Mouse (Mus musculus) layer of hippocampus, adult 2 months (tissue): ENCODE measurements around the gene Pdcd7. TPM values are rescaled to one million over a fixed set of nuclear protein-coding genes. Genes with fewer than 3 reads are reported as not detected.

ENCODE experiments used
- DNase-seq, 2 experiments: peaks; one replicate each; pipeline ENCODE4 v3.0.0; 2022; ENCODE audit warnings: low spot score in 2 of 2
- H3K27ac ChIP-seq: fragments of 200-600 bp; 2 replicates; pipeline ENCODE4 v1.8.1; 2022
- H3K4me3 ChIP-seq: fragments of 200-600 bp; 2 replicates; pipeline ENCODE4 v1.8.1; 2022; ENCODE audit warnings: mild to moderate bottlenecking
- CTCF ChIP-seq: fragments of 200-600 bp; conservative IDR thresholded peaks from 2 replicates; pipeline ENCODE4 v1.8.1; 2022; ENCODE audit warnings: antibody characterized with exemption, mild to moderate bottlenecking, moderate library complexity
- total RNA-seq, 2 experiments: library from RNA; stranded (reverse); gene quantifications; 2 replicates each; pipeline ENCODE4 v1.2.3; 2021

Gene Pdcd7
- total RNA-seq, 2 experiments from 2014 or later: 29.2 to 30.8 TPM

- H3K27ac ChIP-seq: no peak overlapping the region
- TF ChIP-seq CTCF: no peak
- H3K4me3 ChIP-seq: no peak overlapping the region
- DNase-seq: no peak
Observed at GRCm38 (mm10) chr9:65365721-65366120, 19.8 kb downstream of the Pdcd7 start.

- TF ChIP-seq CTCF: no peak
- DNase-seq: no peak
- Histone ChIP-seq H3K27ac (no peak overlapping the region), H3K4me3 (no peak overlapping the region)
Observed at GRCm38 (mm10) chr9:65371756-65372155, 25.9 kb downstream of the Pdcd7 start.

GRCm38 (mm10) chr9:65372449-65372848 lies 26.5 kb downstream of the Pdcd7 start:
- TF ChIP-seq CTCF: peak; percentile 79
- peak in 1 of 2 experiments; percentile 30 for DNase-seq
- Histone ChIP-seq H3K4me3 (no peak overlapping the region), H3K27ac (no peak overlapping the region)

GRCm38 (mm10) chr9:65374468-65375162 lies 28.7 kb downstream of the Pdcd7 start:
- H3K4me3 ChIP-seq: no peak overlapping the region
- TF ChIP-seq CTCF: no peak
- no peak for DNase-seq
- H3K27ac ChIP-seq: peak overlapping the region; percentile 60; the same call in 1 of the 2 replicates

- peak overlapping the region; percentile 60; the same call in 1 of the 2 replicates for H3K27ac ChIP-seq
- H3K4me3 ChIP-seq: no peak overlapping the region
Observed at GRCm38 (mm10) chr9:65375163-65375934, 29.4 kb downstream of the Pdcd7 start.

GRCm38 (mm10) chr9:65381017-65381590 lies 35.2 kb downstream of the Pdcd7 start:
- H3K4me3 ChIP-seq: no peak overlapping the region
- no peak for DNase-seq

More at GRCm38 (mm10) chr9:65375163-65375934, 29.4 kb downstream of the Pdcd7 start:
- TF ChIP-seq CTCF: no peak
- DNase-seq: peak; percentile 54 to 75

GRCm38 (mm10) chr9:65382031-65382750 lies 36.3 kb downstream of the Pdcd7 start:
- Histone ChIP-seq H3K27ac (no peak overlapping the region), H3K4me3 (no peak overlapping the region)
- no peak for TF ChIP-seq CTCF
- DNase-seq: no peak

More at GRCm38 (mm10) chr9:65381017-65381590, 35.2 kb downstream of the Pdcd7 start:
- no peak for TF ChIP-seq CTCF
- no peak overlapping the region for H3K27ac ChIP-seq

- Histone ChIP-seq H3K27ac (no peak overlapping the region), H3K4me3 (no peak overlapping the region)
- no peak for TF ChIP-seq CTCF
- no peak for DNase-seq
Observed at GRCm38 (mm10) chr9:65382751-65383097, 36.8 kb downstream of the Pdcd7 start.

- no peak overlapping the region for H3K27ac ChIP-seq
- no peak for TF ChIP-seq CTCF
- H3K4me3 ChIP-seq: no peak overlapping the region
- DNase-seq: no peak
Observed at GRCm38 (mm10) chr9:65384276-65384675, 38.4 kb downstream of the Pdcd7 start.

- H3K4me3 ChIP-seq: no peak overlapping the region
- no peak overlapping the region for H3K27ac ChIP-seq
- no peak for DNase-seq
- peak; percentile 47 for TF ChIP-seq CTCF
Observed at GRCm38 (mm10) chr9:65386373-65387140, 40.7 kb downstream of the Pdcd7 start.

- no peak for TF ChIP-seq CTCF
- no peak for DNase-seq
- Histone ChIP-seq H3K27ac (no peak overlapping the region), H3K4me3 (peak overlapping the region; percentile 30)
Observed at GRCm38 (mm10) chr9:65390752-65391612, 45.1 kb downstream of the Pdcd7 start.
